Mouse (Mus musculus): ENCODE data around the gene Abca4.

DNA sequence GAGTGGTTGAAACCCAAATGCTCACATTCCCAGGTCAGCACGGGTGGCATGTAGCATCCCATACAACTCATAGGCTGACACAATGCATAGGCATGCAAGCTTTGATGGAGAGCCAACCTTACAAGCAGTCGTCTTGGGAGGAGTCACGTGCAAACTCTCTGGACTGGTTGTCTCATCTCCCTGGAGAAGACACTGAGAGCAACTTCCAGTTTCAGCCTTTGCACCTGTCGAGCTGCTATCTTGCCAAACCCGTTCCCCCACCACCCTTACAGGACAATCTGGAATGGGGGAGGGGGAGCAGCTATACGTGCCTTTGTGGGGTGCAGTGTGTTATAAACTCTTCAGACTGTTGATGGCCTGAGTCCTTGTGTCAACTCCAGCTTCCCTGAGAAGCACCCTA is 4.9 kb downstream of the Abca4 start:
- TF ChIP-seq CTCF (IDR thresholded peaks at IDR 0.05; ENCODE audit: low read depth) (no peak), EP300 (optimal IDR thresholded peaks at IDR 0.05) (peak; percentile 86)
